Mouse (Mus musculus): Measurements from ENCODE around the gene Olfr978. TPM values are rescaled to one million over a fixed set of nuclear protein-coding genes. Genes with fewer than 3 reads are reported as not detected.
"Not testable (repeated sequence)": the region's sequence is repeated elsewhere in the genome, so short reads cannot be mapped to it uniquely, and the experiment has no call there.

The Olfr978 gene
- total RNA-seq (2021): not detected
- long read RNA-seq, experiment 1: 0 reads
- long read RNA-seq, experiment 2: 0 reads

DNA sequence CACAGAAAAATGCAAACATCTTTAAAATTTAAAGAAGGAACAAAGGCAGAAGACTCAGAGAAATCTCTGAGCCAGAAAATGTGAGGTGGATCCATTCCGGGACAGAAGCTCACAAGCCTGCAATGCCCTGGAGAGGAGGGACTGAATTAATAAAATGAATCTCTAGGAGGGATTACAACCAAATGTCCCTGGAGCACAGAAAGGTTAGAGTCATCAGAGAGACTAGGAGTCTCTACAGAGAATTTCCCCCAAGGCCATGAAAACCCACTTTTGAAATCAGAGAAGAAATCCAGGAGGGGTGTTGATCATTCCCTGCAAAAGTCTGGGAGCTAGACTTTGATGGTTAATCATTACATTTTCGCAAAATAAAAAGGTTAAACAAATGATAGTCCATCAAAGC, at the start of gene Olfr978:
TSS of gene Olfr978 (plus strand) at position 301 of the 400 bp plus-strand sequence.
- intact Hi-C loops (cut with DNase I): no loop called here
- H3K4me3 ChIP-seq: no peak within 1 kb of the TSS
- DNase-seq (ENCODE audit: extremely low spot score in 1 of 2, low spot score in 2 of 2): no peak
- TF ChIP-seq CTCF (IDR thresholded peaks at IDR 0.05): no peak
- no peak within 1 kb of the TSS for H3K27ac ChIP-seq

DNA sequence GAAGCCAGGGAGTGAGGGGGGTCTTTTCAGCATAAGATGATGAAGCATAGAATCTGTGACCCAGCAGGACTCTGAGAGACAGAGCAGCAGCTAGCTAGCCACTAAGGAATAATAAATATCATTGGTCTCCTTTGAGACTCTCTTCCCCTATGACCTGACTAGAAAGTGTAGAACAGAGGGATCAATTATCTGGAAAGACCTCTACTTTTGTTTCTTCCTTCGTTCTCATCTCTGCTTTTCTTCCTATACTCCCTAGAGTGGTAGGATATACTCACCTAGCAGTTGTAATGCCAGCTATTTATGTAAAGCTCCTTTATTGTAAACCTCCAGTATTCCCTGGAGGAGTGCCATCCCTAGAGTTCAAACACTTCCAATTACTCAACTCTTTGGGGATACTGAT, 40.0 kb upstream of the Olfr978 start, which contains the start of gene Olfr975:
TSS of gene Olfr975 (minus strand) at position 101 of the 400 bp plus-strand sequence.
- intact Hi-C loops (cut with DNase I): no loop called here
- no peak for DNase-seq (ENCODE audit: extremely low spot score in 1 of 2, low spot score in 2 of 2)
- Histone ChIP-seq H3K4me3 (no peak within 1 kb of the TSS), H3K27ac (no peak within 1 kb of the TSS)
- TF ChIP-seq CTCF (IDR thresholded peaks at IDR 0.05): no peak

DNA sequence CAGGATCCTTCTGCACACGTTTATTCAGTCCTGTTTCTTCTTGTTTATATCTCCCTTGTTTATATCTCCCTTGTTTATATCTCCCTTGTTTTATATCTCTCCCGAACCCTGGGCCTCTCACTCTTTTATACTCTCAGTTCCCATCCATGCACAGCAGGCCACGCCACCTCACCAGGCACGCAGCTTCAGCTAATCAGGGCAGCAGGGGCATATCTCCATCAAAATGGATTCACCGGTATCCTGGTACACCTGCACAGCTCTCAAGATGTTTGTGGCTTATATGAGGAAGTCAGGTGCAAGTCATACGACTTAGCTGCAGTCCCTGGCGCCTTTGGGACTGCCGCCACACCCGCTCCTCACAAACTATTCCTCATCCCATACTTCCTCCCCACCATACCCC, 30.9 kb upstream of the Olfr978 start, which contains the start of gene Olfr976:
TSS of gene Olfr976 (minus strand) at position 101 of the 400 bp plus-strand sequence.
- DNase-seq (ENCODE audit: extremely low spot score in 1 of 2, low spot score in 2 of 2); H3K4me3 ChIP-seq; intact Hi-C loops (cut with DNase I); H3K27ac ChIP-seq: not testable (repeated sequence)

DNA sequence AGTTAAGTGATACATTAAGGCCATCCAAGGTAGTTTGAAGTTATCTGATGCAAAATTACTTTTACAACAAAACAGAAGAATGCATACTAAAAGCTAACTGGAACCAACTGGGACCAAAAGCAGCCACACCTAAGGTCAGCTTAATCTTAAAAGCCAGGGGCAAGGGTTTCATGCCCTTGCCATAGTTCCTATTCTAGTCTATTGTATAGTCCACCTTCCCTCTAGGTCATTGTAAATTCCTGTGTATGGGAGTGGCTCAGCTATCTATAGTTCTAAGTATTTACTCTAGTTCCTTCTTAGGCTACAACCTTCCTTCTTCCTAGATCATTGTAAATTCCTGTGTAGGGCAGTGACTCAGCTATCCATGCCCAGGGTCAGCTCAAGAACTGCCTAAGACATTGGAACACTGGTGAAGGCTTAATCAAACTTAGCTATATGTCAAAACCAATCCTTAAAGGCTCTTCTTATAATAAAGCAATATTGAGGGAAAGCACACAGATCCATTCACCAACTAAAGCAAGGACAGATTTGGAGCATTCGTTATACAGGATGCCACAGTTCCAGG, 15.2 kb upstream of the Olfr978 start:
- H3K4me3 ChIP-seq; DNase-seq (ENCODE audit: extremely low spot score in 1 of 2, low spot score in 2 of 2); H3K27ac ChIP-seq; intact Hi-C loops (cut with DNase I): not testable (repeated sequence)

DNA sequence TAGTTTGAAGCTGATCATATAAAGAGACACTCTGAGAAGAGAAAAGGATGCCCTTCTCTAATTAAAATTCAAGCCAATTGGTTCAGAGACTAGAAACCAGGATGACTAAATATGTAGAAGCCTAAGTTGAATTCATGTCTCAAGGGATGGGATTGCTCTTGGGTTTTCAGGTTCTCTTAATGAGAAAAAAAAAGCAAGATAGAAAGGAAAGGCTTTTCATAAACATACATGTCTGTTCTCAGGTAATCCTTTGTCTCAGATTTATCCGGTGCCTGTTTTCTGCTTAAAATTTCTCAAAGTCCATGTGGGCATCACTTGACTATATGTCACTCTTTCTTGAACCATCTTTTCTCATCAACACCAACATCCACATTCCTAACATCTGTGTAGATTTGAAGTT, 11.5 kb downstream of the Olfr978 start, which contains the start of gene Olfr979:
TSS of gene Olfr979 (minus strand) at position 101 of the 400 bp plus-strand sequence.
- intact Hi-C loops (cut with DNase I): no loop called here
- Histone ChIP-seq H3K4me3 (no peak within 1 kb of the TSS), H3K27ac (no peak within 1 kb of the TSS)
- no peak for DNase-seq (ENCODE audit: extremely low spot score in 1 of 2, low spot score in 2 of 2)
- no peak for TF ChIP-seq CTCF (IDR thresholded peaks at IDR 0.05)

DNA sequence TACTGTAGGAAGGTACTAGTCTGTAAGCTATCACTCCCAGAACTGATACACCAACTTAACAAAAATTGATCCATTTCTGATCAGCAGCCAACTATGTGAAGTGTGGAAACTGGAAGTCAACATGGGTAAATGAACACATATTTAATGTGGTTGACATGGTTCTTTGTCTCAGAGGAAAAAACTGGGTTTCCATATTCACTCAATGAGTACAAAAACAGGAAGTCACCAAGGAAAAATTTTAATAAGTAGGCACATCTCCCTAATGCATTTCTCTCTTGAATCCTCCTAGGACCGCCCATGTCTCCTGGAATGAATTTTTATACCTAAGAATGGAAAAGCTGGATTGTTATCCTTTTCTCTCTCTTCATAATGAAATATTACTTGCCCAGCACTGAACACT, 17.6 kb downstream of the Olfr978 start, which contains the start of gene Olfr980:
TSS of gene Olfr980 (minus strand) at position 101 of the 400 bp plus-strand sequence.
- no peak for TF ChIP-seq CTCF (IDR thresholded peaks at IDR 0.05)
- no peak for DNase-seq (ENCODE audit: extremely low spot score in 1 of 2, low spot score in 2 of 2)
- intact Hi-C loops (cut with DNase I): no loop called here
- Histone ChIP-seq H3K27ac (no peak within 1 kb of the TSS), H3K4me3 (no peak within 1 kb of the TSS)

DNA sequence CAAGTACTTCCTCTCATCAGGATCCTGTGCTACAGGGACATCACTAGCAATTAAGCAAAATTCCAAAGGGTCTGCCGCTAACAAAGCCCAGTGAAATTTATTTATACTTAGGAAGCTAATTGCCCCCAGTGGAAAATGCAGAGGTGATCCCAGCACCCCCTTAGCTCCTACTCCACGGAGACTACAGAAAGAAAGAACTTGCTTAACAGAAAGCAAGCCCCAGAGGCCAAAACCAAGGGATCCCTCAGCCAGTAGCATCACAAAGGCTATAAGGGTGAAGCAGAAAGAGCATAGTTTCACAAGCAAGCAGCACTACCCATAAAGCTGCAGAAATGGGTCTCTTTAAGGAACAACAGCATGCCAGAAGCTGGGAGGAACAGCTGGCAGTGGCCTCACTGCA, 29.3 kb downstream of the Olfr978 start, which contains the start of gene Olfr981:
TSS of gene Olfr981 (plus strand) at position 301 of the 400 bp plus-strand sequence.
- H3K4me3 ChIP-seq: no peak within 1 kb of the TSS
- DNase-seq (ENCODE audit: extremely low spot score in 1 of 2, low spot score in 2 of 2): no peak
- no peak for TF ChIP-seq CTCF (IDR thresholded peaks at IDR 0.05)
- H3K27ac ChIP-seq: no peak within 1 kb of the TSS
- intact Hi-C loops (cut with DNase I): no loop called here

Other genes starting within 250 kb of the Olfr978 start
- not detected for gene Olfr967, start 245.9 kb upstream of the Olfr978 start, total RNA-seq (2021)
- gene Olfr968, start 208.9 kb upstream of the Olfr978 start, total RNA-seq (2021): not detected
- gene Olfr969, start 201.2 kb upstream of the Olfr978 start, total RNA-seq (2021): not detected
- not detected for gene Olfr970, start 183.3 kb upstream of the Olfr978 start, total RNA-seq (2021)
- not detected for gene Olfr971, start 155.2 kb upstream of the Olfr978 start, total RNA-seq (2021)
- gene Olfr972, start 125.7 kb upstream of the Olfr978 start, total RNA-seq (2021): not detected
- gene Olfr229, start 84.8 kb upstream of the Olfr978 start, total RNA-seq (2021): not detected
- gene Olfr974, start 54.6 kb upstream of the Olfr978 start, total RNA-seq (2021): not detected
- gene Olfr975, start 40.1 kb upstream of the Olfr978 start, total RNA-seq (2021): not detected
- gene Olfr976, start 31.0 kb upstream of the Olfr978 start, total RNA-seq (2021): not detected
- gene Olfr979, start 11.4 kb downstream of the Olfr978 start, total RNA-seq (2021): not detected
- not detected for gene Olfr980, start 17.5 kb downstream of the Olfr978 start, total RNA-seq (2021)
- gene Olfr981, start 29.4 kb downstream of the Olfr978 start, total RNA-seq (2021): not detected
- gene Olfr982, start 81.7 kb downstream of the Olfr978 start, total RNA-seq (2021): not detected
- gene Olfr983, start 101.5 kb downstream of the Olfr978 start, total RNA-seq (2021): not detected
- gene Olfr984, start 122.1 kb downstream of the Olfr978 start, total RNA-seq (2021): not detected
- gene Olfr985, start 138.1 kb downstream of the Olfr978 start, total RNA-seq (2021): not detected
- not detected for gene Tmem225, start 156.0 kb downstream of the Olfr978 start, total RNA-seq (2021)
- gene Olfr986, start 188.8 kb downstream of the Olfr978 start, total RNA-seq (2021): under 1 TPM in 1 of 2 experiments, not detected in 1; 0.09 TPM
- 1 to 10 TPM; 3.2 to 4.0 TPM for gene Zfp202, start 200.2 kb downstream of the Olfr978 start, total RNA-seq (2021)

Measured in left cerebral cortex, adult 2 months (tissue).